Comparison of ENCODE assay signal across 11 mouse cellular contexts in genomic region chr13:71158300-71158860, GRCm38 (mm10).
A peak's percentile ranks its signal among the peaks of the same experiment; 100 is the strongest.
DNase-seq lines count a peak whose midpoint lies in the region; ATAC-seq and TF ChIP-seq lines count a peak whose summit lies in the region.
"Had no signal": no experiment of that assay in that cellular context is flagged by ENCODE, and none has a peak within 500 bp of the region (broad histone marks: within the 10 kb centered on the region; RNA-seq: fewer than 3 reads in every experiment).

No protein-coding gene starts in this region.

- intact Hi-C loops in gastrocnemius, adult 2 months (cut with DNase I): no loop called here

- no peaks in the 10 kb centered on the region for H3K36me3 ChIP-seq in forebrain, embryonic 16.5 days (ENCODE audit: control insufficient read depth, insufficient read depth)
- no peaks in the 10 kb centered on the region for H3K36me3 ChIP-seq in midbrain, embryonic 15.5 days (replicated peaks)

- peak overlapping the region; percentile 41; the same call in 1 of the 2 replicates for H3K9ac ChIP-seq in forebrain, embryonic 16.5 days (replicated peaks; ENCODE audit: low read depth, low read length)
- H3K9ac ChIP-seq in midbrain, embryonic 15.5 days: no peak overlapping the region
- H3K9ac ChIP-seq: liver, embryonic 14.5 days had no signal

- H3K27me3 ChIP-seq in forebrain, embryonic 16.5 days (replicated peaks; ENCODE audit: control insufficient read depth, insufficient read depth, low read length): peaks cover 2% of the 10 kb centered on the region; the same call in 1 of the 2 replicates
- H3K27me3 ChIP-seq in midbrain, embryonic 15.5 days (replicated peaks): peaks cover 19% of the 10 kb centered on the region

- peak; percentile 76 for ATAC-seq in forebrain, embryonic 16.5 days
- peak; percentile 74 for ATAC-seq in midbrain, embryonic 15.5 days (replicated peaks)
- no peak for ATAC-seq in granulocyte monocyte progenitor cell, adult 5-6 weeks (replicated peaks; ENCODE audit: poor library complexity, severe bottlenecking)

- H3K9me3 ChIP-seq in forebrain, embryonic 16.5 days (ENCODE audit: control insufficient read depth, low read length): no peaks in the 10 kb centered on the region
- no peaks in the 10 kb centered on the region for H3K9me3 ChIP-seq in midbrain, embryonic 15.5 days

- peaks cover 20% of the 10 kb centered on the region for H3K4me1 ChIP-seq in forebrain, embryonic 16.5 days (replicated peaks; ENCODE audit: control insufficient read depth, insufficient read depth, low read length)
- peaks cover 19% of the 10 kb centered on the region for H3K4me1 ChIP-seq in midbrain, embryonic 15.5 days

- TF ChIP-seq CTCF in gastrocnemius, adult 2 months (IDR thresholded peaks at IDR 0.05): no peak

- H3K4me2 ChIP-seq in forebrain, embryonic 16.5 days (ENCODE audit: low read length): peak overlapping the region; percentile 66
- peak overlapping the region; percentile 50 for H3K4me2 ChIP-seq in midbrain, embryonic 15.5 days

- H3K27ac ChIP-seq in gastrocnemius, adult 2 months: no peak overlapping the region
- H3K27ac ChIP-seq in forebrain, embryonic 16.5 days (ENCODE audit: low read length): no peak overlapping the region; the same call in 1 of the 2 replicates
- peak overlapping the region; percentile 12; the same call in 1 of the 2 replicates for H3K27ac ChIP-seq in midbrain, embryonic 15.5 days
- H3K27ac ChIP-seq: liver, embryonic 14.5 days had no signal

- no peak for DNase-seq in gastrocnemius, adult 2 months
- no peak for DNase-seq in gastrocnemius, postnatal 10 days
- peak; percentile 4 for DNase-seq in ZHBTc4 (ENCODE audit: low read depth, low spot score)
- no peak for DNase-seq in right cerebral cortex, postnatal 10 days (ENCODE audit: low spot score in 2 of 2)
- DNase-seq in testis, postnatal 14 days (ENCODE audit: low spot score): no peak
- DNase-seq: kidney, postnatal 4 days had no signal

- 6% methylated on average over 13 of the region's 13 CpGs for WGBS in forebrain, embryonic 16.5 days
- WGBS in midbrain, embryonic 15.5 days: 9% methylated on average over 13 of the region's 13 CpGs

- peak overlapping the region; percentile 8; the same call in 1 of the 2 replicates for H3K4me3 ChIP-seq in gastrocnemius, adult 2 months
- H3K4me3 ChIP-seq in forebrain, embryonic 16.5 days (replicated peaks; ENCODE audit: low read length): peak overlapping the region; percentile 28
- peak overlapping the region; percentile 22 for H3K4me3 ChIP-seq in midbrain, embryonic 15.5 days
- H3K4me3 ChIP-seq: myocyte had no signal
